Mouse (Mus musculus) forelimb bud, embryonic 11.5 days (tissue): ENCODE results near the gene Tax1bp3.

Source experiments
- DNase-seq: peaks from one replicate; pipeline ENCODE4 v3.0.0-alpha.2; 2012; ENCODE audit warnings: low read depth, low spot score

The Tax1bp3 gene

GRCm38 (mm10) chr11:73176608-73177508 is at the start of gene Tax1bp3, which contains the start of gene Emc6:
Tax1bp3 (plus strand) TSS chr11:73177083.
Emc6 (minus strand) TSS chr11:73177037.
- peak; percentile 98 for DNase-seq

DNA sequence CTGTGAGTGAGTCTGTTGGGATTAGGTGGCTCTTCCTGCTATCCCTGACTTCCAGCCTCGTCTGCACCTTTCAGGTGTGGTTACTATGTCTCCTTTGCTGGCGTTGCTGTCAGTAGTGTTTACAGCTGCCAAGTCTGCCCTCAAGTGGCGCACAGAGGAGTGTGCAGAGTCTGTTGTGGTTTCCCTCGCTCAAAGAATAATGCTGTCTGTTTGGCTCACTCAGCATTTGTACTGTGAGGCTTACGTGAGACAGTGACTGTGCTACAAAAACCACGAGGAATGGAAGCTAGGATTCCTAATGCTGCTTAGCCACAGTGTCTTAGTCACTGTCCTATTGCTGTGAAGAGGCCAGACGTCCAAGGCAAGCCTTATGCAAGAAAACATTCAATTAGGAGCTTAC is 45.9 kb upstream of the Tax1bp3 start:
- DNase-seq = no peak

GRCm38 (mm10) chr11:73132999-73133398 is 43.9 kb upstream of the Tax1bp3 start:
- DNase-seq = no peak

- DNase-seq = no peak
These were observed 42.7 kb upstream of the Tax1bp3 start for GRCm38 (mm10) chr11:73134222-73134621.

DNA sequence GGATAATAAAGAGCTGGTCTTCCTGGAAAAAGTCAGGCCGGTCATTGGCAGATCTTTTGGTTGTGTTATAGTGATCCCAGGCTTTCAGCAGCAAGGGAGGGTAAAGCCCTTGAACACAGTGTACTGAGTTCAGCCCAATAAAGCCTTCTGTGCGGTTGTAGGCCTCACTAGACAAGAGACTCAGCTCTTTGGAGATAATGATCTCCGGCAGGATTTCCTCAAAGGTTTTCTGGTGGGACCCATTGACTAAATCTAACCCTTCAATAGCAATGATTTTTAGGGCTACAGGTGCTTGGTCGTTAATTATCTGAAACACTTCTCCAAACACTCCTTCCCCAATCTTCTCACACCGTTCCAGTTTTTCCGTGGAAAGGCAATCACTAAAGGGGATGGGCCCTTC is 40.3 kb upstream of the Tax1bp3 start:
- no peak for DNase-seq

GRCm38 (mm10) chr11:73137116-73137515 is 39.8 kb upstream of the Tax1bp3 start:
- DNase-seq = no peak

- peak; percentile 91 for DNase-seq
These were observed 39.0 kb upstream of the Tax1bp3 start, which contains the start of gene Haspin for GRCm38 (mm10) chr11:73137591-73138501. Haspin (minus strand) TSS chr11:73138294.

DNA sequence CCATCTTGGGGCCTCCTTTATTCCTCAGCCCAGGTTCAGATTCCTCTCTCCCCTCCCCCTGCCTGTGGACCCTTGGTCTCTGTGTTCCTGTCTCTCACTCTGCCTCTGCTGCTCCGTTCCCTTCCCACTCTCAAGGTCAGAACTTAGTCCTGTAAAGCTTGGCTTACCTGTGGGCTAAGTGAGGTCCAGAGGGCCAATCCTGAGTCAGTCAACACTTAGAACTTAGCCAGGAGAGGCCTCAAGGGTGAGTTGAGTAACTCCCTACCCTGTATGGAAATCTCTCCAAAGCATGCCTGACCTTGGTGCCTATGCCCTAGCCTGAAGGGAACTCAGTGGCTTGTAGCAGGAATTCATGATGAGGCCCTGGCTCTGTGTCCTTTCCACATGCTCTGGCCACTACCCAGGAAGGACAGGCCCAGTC is 32.6 kb upstream of the Tax1bp3 start:
- no peak for DNase-seq

DNA sequence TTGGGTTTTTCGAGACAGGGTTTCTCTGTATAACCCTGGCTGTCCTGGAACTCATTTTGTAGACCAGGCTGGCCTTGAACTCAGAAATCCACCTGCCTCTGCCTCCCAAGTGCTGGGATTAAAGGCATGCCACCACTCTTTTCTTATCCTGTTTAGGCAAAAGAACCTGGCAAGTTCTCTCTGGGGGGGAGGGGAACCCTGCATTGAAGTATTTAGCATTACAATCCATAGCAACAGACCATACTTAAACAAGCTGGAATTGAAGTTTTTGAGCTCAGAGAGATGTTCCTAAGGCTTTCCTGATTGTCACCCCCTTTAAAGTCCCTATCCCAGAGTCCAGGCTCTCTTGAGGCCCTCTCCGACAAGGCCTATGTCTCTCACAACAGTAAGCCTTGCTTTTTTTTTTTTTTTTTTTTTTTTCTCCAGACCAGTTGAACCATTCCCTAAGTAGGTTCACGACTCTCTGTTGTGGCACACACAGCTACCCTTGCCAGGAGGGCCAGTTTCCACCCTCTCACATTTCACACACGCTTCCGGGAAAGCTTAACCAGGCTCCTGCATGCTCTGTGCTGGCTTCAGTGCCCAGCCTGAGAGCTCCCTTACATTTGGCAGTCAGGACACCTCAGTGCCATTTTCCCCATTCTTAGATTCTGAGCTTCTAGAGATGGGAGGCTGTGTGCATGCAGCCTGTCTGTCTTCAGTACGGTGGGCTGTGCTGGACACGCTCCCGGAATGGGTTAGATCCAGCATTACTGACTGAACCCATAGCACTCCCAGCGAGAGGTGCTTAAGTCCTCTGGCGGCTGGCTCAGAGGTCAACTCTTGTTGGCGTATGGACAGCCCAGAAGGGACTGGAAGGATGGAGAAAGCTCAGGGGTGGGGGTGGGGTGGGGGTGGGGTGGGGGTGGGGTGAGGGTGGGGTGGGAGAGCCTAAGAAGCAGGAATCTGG is 30.6 kb upstream of the Tax1bp3 start:
- no peak for DNase-seq

GRCm38 (mm10) chr11:73146975-73147365 is 29.9 kb upstream of the Tax1bp3 start:
- no peak for DNase-seq

- no peak for DNase-seq
These were observed 28.7 kb upstream of the Tax1bp3 start for GRCm38 (mm10) chr11:73148209-73148608.

- no peak for DNase-seq
These were observed 21.8 kb upstream of the Tax1bp3 start for GRCm38 (mm10) chr11:73155071-73155470.

- no peak for DNase-seq
These were observed 16.7 kb upstream of the Tax1bp3 start, which contains the start of gene P2rx5 for GRCm38 (mm10) chr11:73159957-73160810. P2rx5 (plus strand) TSS chr11:73160421.

DNA sequence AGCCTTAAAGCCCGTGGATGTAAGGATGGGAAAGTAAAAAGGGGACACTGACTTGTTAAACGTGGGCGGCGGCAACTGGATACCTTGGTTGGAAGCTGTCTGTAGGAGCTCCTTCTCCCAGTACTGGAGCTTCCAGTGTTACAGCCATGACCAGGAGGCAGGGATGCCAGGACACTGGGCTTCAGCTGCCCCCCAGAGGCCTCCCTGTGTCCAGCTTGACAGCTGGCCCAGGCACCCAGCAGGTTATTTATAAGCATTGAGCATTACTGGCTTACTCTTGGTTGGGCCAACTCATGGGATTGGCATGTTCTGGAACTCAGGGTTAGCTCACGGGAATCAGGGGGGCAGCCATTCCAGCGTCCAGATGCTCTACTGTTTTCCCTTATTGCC is 16.1 kb upstream of the Tax1bp3 start:
- no peak for DNase-seq

GRCm38 (mm10) chr11:73161616-73162015 is 15.3 kb upstream of the Tax1bp3 start:
- no peak for DNase-seq

GRCm38 (mm10) chr11:73162284-73162683 is 14.6 kb upstream of the Tax1bp3 start:
- DNase-seq = no peak

- no peak for DNase-seq
These were observed 8.8 kb upstream of the Tax1bp3 start for GRCm38 (mm10) chr11:73168071-73168470.

DNA sequence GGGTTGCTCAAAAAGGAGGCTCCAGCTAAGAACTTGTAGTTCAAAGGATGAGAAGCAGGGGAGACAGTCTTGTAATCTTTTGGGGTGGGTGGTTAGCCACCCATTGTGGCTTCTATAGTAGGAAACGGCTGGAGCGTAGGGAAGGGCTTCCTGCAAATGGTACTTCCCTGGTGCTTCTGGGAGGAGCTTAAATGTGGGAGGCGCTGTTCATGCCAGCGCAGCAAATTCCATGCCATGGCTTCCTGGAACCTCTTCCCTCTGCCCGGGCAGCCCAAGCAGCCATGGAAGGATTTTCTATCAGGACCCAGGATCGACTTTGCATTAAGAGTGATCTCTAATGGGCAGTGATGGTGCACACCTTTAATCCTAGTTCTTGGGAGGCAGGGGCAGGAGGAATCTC is 8.3 kb upstream of the Tax1bp3 start:
- DNase-seq = no peak

DNA sequence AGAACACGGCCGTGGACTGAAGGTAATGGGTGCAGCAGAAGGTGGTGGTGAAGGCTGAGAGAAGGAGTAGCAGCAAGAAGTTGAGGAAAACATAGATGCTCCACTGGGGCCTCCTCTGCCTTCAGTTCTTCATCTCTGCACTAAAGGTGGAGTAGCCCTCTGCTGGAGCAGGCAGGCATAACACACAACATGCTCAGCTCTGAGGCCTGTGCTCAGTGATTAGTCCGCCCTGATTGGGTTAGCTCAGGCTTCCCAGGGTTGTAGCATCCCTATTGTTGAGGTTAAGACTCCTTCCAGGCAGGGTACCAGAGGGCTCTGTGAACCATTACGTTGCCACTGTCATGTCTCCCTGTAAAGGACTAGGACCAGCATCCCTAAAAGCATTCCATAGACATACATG is 7.7 kb upstream of the Tax1bp3 start:
- peak; percentile 47 for DNase-seq

DNA sequence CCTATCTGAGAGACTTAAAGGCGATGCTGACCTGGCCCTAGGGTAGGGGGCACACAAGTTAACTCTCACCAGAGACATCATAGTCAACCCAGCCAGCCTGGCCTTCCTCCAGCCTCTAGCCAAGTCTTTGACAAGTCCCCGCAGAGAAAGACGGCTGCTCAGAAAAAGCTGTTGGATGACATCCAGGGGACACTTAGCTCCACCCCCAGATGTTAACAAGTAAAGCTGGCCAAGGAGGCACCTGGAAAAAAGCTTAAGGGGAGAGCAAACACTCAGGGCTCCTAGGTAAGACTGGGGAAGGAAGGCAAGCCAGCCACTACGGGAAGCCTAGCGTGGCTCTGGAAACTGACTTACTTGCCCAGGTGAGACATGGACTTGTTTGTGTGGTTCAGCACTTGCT is 4.7 kb upstream of the Tax1bp3 start:
- no peak for DNase-seq
